Mouse (Mus musculus) lung, postnatal 0 days (tissue): ENCODE results near the gene Slc7a6os.

Experiments
- CTCF ChIP-seq: IDR thresholded peaks from 2 replicates; pipeline ENCODE4 v1.5.1; 2016; ENCODE audit warnings: antibody characterized with exemption, mild to moderate bottlenecking
- EP300 ChIP-seq: IDR thresholded peaks from 2 replicates; pipeline ENCODE4 v1.6.1; 2016; ENCODE audit warnings: antibody characterized with exemption, mild to moderate bottlenecking, control low read depth

DNA sequence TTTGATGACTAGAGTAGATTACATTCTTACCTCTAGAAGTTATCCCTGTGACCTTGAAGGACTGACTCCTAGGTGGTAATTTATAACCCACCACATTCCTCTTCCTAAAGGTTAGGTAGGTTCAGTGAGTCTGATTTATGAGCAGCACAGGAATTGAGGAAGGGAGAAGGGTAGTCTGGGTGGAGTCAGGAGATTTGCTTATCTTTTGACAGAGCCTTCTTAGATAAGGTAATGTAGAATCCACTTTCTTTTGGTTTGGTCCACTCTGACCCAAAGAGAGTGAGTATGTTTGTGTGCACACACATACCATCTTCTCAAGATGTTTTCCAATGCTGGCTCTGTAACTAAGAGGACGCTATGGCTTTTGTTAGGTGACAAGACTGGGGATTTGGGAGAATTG is 33.1 kb downstream of the Slc7a6os start:
- no peak for TF ChIP-seq CTCF
- no peak for TF ChIP-seq EP300
